Mouse (Mus musculus): ENCODE results near the gene Pald1.

DNA sequence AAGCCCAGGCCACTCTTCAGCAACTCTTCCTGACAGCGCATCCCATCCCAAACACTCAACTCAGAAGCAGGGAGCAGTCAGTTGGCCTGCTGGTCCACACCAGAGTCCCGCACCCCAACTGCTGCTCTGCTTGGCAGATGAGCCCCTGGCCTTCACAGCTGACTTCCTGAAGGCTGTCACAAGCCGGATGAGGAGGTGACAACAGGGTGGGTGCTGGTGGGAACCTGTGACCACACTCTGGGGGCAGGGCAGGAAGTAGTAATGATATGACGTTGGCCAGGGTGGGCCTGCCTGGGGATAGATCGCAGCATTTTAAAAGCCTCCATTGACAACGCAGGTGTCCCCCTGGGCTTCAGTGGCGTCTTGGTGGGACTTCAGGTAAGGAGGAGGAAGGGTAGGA, 85.9 kb downstream of the Pald1 start, which contains the start of gene Prf1:
- TF ChIP-seq CTCF (IDR thresholded peaks at IDR 0.05; ENCODE audit: insufficient read depth, low read length): no peak
- no peak for TF ChIP-seq POLR2A (IDR thresholded peaks at IDR 0.05; ENCODE audit: borderline replicate concordance, extremely low read depth, low read depth, low read length)

Measured in lung, adult 2 months (tissue).